Mouse (Mus musculus): ENCODE measurements around the gene Necab2. TPM values are rescaled to one million over a fixed set of nuclear protein-coding genes. Genes with fewer than 3 reads are reported as not detected.

Necab2 gene
- polyA plus RNA-seq, 1 experiment from 2014 or later: 2.3 TPM

Other genes starting within 250 kb of the Necab2 start
- gene Hsbp1, start 102.2 kb upstream of the Necab2 start, polyA plus RNA-seq (2015; fragmentation: Nextera tagmentation; extraction: Ambion mirVana): 329 and 342 TPM in 2 replicates
- 13.6 and 14.1 TPM in 2 replicates for gene Mlycd, start 51.8 kb upstream of the Necab2 start, polyA plus RNA-seq (2015; fragmentation: Nextera tagmentation; extraction: Ambion mirVana)
- gene Osgin1, start 12.6 kb upstream of the Necab2 start, polyA plus RNA-seq (2015; fragmentation: Nextera tagmentation; extraction: Ambion mirVana): 3.2 and 3.6 TPM in 2 replicates
- gene Slc38a8, start 55.0 kb downstream of the Necab2 start, polyA plus RNA-seq (2015; fragmentation: Nextera tagmentation; extraction: Ambion mirVana): 0.13 TPM in 1 of 2 replicates, not detected in the other
- gene Mbtps1, start 112.0 kb downstream of the Necab2 start, polyA plus RNA-seq (2015; fragmentation: Nextera tagmentation; extraction: Ambion mirVana): 131 TPM in 2 replicates
- gene Hsdl1, start 128.5 kb downstream of the Necab2 start, polyA plus RNA-seq (2015; fragmentation: Nextera tagmentation; extraction: Ambion mirVana): 39.8 and 43.1 TPM in 2 replicates
- gene Dnaaf1, start 128.5 kb downstream of the Necab2 start, polyA plus RNA-seq (2015; fragmentation: Nextera tagmentation; extraction: Ambion mirVana): 0.27 and 0.37 TPM in 2 replicates
- gene Taf1c, start 158.5 kb downstream of the Necab2 start, polyA plus RNA-seq (2015; fragmentation: Nextera tagmentation; extraction: Ambion mirVana): 15.4 and 15.5 TPM in 2 replicates
- gene Adad2, start 166.0 kb downstream of the Necab2 start, polyA plus RNA-seq (2015; fragmentation: Nextera tagmentation; extraction: Ambion mirVana): 0.12 and 0.14 TPM in 2 replicates
- 0.05 and 0.15 TPM in 2 replicates for gene Kcng4, start 189.0 kb downstream of the Necab2 start, polyA plus RNA-seq (2015; fragmentation: Nextera tagmentation; extraction: Ambion mirVana)
- 2.3 and 3.7 TPM in 2 replicates for gene Wfdc1, start 219.6 kb downstream of the Necab2 start, polyA plus RNA-seq (2015; fragmentation: Nextera tagmentation; extraction: Ambion mirVana)